Mouse (Mus musculus) layer of hippocampus, postnatal 14 days (tissue): Measurements from ENCODE around the gene Cc2d2b. TPM values are rescaled to one million over a fixed set of nuclear protein-coding genes. Genes with fewer than 3 reads are reported as not detected.
A peak's percentile ranks its signal among the peaks of the same experiment; 100 is the strongest.

Source experiments
- DNase-seq, 2 experiments: peaks; one replicate each; pipeline ENCODE4 v3.0.0; 2021 to 2022; ENCODE audit warnings: low spot score in 2 of 2, mixed read lengths in 1 of 2
- total RNA-seq, 2 experiments: library from RNA; stranded (reverse); gene quantifications; 2 replicates each; pipeline ENCODE4 v1.2.3; 2021

Cc2d2b gene
- total RNA-seq, 2 experiments from 2014 or later = 0.52 to 1.1 TPM

- DNase-seq = peak in 1 of 2 experiments; percentile 12
Observed at GRCm38 (mm10) chr19:40831416-40832201, 83.1 kb downstream of the Cc2d2b start.

GRCm38 (mm10) chr19:40832361-40832760, 83.8 kb downstream of the Cc2d2b start:
- DNase-seq = no peak

- no peak for DNase-seq
Observed at GRCm38 (mm10) chr19:40834436-40834835, 85.9 kb downstream of the Cc2d2b start.

GRCm38 (mm10) chr19:40838205-40838604, 89.7 kb downstream of the Cc2d2b start:
- DNase-seq = no peak

- DNase-seq = no peak
Observed at GRCm38 (mm10) chr19:40840303-40840702, 91.8 kb downstream of the Cc2d2b start.

GRCm38 (mm10) chr19:40841083-40841482, 92.5 kb downstream of the Cc2d2b start:
- no peak for DNase-seq

- no peak for DNase-seq
Observed at GRCm38 (mm10) chr19:40841593-40841992, 93.0 kb downstream of the Cc2d2b start.

- DNase-seq = no peak
Observed at GRCm38 (mm10) chr19:40844731-40845130, 96.2 kb downstream of the Cc2d2b start.

- DNase-seq = no peak
Observed at GRCm38 (mm10) chr19:40849391-40849790, 100.8 kb downstream of the Cc2d2b start.

GRCm38 (mm10) chr19:40859555-40859954, 111.0 kb downstream of the Cc2d2b start:
- DNase-seq = peak in 1 of 2 experiments; percentile 17

- no peak for DNase-seq
Observed at GRCm38 (mm10) chr19:40868284-40868683, 119.7 kb downstream of the Cc2d2b start.

GRCm38 (mm10) chr19:40869425-40870105, 121.0 kb downstream of the Cc2d2b start:
- DNase-seq = no peak

GRCm38 (mm10) chr19:40872955-40873665, 124.6 kb downstream of the Cc2d2b start:
- DNase-seq = peak; percentile 90 to 93

Other genes starting within 250 kb of the Cc2d2b start
- 100 to 1,000 TPM; 182 to 186 TPM for gene Sorbs1, start 235.0 kb upstream of the Cc2d2b start, total RNA-seq
- 10 to 100 TPM; 22.6 to 29.3 TPM for gene Aldh18a1, start 160.3 kb upstream of the Cc2d2b start, total RNA-seq
- gene Tctn3, start 136.5 kb upstream of the Cc2d2b start, total RNA-seq = 10 to 100 TPM; 18.4 to 21.9 TPM
- gene Entpd1, start 136.4 kb upstream of the Cc2d2b start, total RNA-seq = 10 to 100 TPM; 18.7 to 19.9 TPM
- gene Ccnj, start 82.5 kb downstream of the Cc2d2b start, total RNA-seq = 1 to 10 TPM; 8.2 to 8.4 TPM
- 1 to 10 TPM; 7.8 to 8.3 TPM for gene Zfp518a, start 146.0 kb downstream of the Cc2d2b start, total RNA-seq
- 1 to 10 TPM; 3.6 to 5.4 TPM for gene Blnk, start 245.8 kb downstream of the Cc2d2b start, total RNA-seq